Mouse (Mus musculus) thymus, adult 2 months (tissue): ENCODE measurements at regions not wholly inside any gene's neighbourhood (a gene's known extent, or its start where the extent isn't known, plus 50 kb on each side); places are given as distances from the start of the nearest gene placed in this dataset.

Experiments used
- CTCF ChIP-seq: fragments of 200-500 bp; IDR thresholded peaks from 2 replicates; pipeline ENCODE4 v1.5.1; 2012; ENCODE audit warnings: mild to moderate bottlenecking, control low read depth, low read length, moderate library complexity, borderline replicate concordance; ENCODE audit not compliant: control insufficient read depth, poor library complexity, insufficient read depth; ENCODE audit errors: extremely low read depth
- POLR2A ChIP-seq: fragments of 200-500 bp; IDR thresholded peaks from 2 replicates; pipeline ENCODE4 v1.6.1; 2012; ENCODE audit warnings: mild to moderate bottlenecking, low read length, control low read depth, moderate library complexity; ENCODE audit not compliant: control insufficient read depth, poor library complexity, insufficient read depth; ENCODE audit errors: extremely low read depth

GRCm38 (mm10) chr12:54309874-54310273, 106.2 kb upstream of the Egln3 start:
- TF ChIP-seq POLR2A = no peak
- no peak for TF ChIP-seq CTCF
